Mouse (Mus musculus) kidney, adult 2 months (tissue): ENCODE measurements around the gene Srrm4. TPM values are rescaled to one million over a fixed set of nuclear protein-coding genes. Genes with fewer than 3 reads are reported as not detected.

ENCODE experiments used
- DNase-seq: peaks from one replicate; pipeline ENCODE4 v3.0.0; 2021
- H3K27ac ChIP-seq: fragments of 200-500 bp; 2 replicates; pipeline ENCODE4 v1.5.1; 2012; ENCODE audit warnings: low read depth, low read length, control low read depth, inconsistent platforms; ENCODE audit not compliant: insufficient read depth
- H3K27me3 ChIP-seq: fragments of 200-500 bp; replicated peaks from 2 replicates; pipeline ENCODE4 v1.6.1; 2012; ENCODE audit warnings: mild to moderate bottlenecking, moderate library complexity, low read length, inconsistent platforms; ENCODE audit not compliant: control insufficient read depth, insufficient read depth
- H3K36me3 ChIP-seq: fragments of 200-500 bp; 2 replicates; pipeline ENCODE4 v1.6.1; 2012; ENCODE audit warnings: mild to moderate bottlenecking, moderate library complexity, low read length, inconsistent platforms; ENCODE audit not compliant: control insufficient read depth, insufficient read depth
- H3K4me1 ChIP-seq: fragments of 200-500 bp; 2 replicates; pipeline ENCODE4 v1.6.1; 2011; ENCODE audit warnings: low read length; ENCODE audit not compliant: control insufficient read depth, insufficient read depth
- H3K4me3 ChIP-seq: fragments of 200-500 bp; 2 replicates; pipeline ENCODE4 v1.5.1; 2011; ENCODE audit warnings: mild to moderate bottlenecking, low read depth, low read length, control low read depth; ENCODE audit not compliant: insufficient read depth
- CTCF ChIP-seq: fragments of 200-500 bp; conservative IDR thresholded peaks from 2 replicates; pipeline ENCODE4 v1.5.1; 2011; ENCODE audit warnings: low read depth, mild to moderate bottlenecking, control low read depth, low read length, moderate library complexity, mixed read lengths; ENCODE audit not compliant: insufficient read depth, insufficient read length
- POLR2A ChIP-seq: fragments of 200-500 bp; IDR thresholded peaks from one replicate; pipeline ENCODE4 v1.6.1; 2011; ENCODE audit warnings: low read depth, low read length, control low read depth
- WGBS: fragments of 180-500 bp; shearing (Covaris S2); methylation state at CpG from one replicate; pipeline ENCODE4 v1.1.7; 2018; 5-methylcytosine and 5-hydroxymethylcytosine counted together
- polyA plus RNA-seq: library from polyadenylated mRNA; depleted of rRNA; stranded (reverse); fragments of >200 nt; gene quantifications from 2 replicates; pipeline ENCODE4 v1.2.3, GENCODE M21; 2012

The Srrm4 gene
- polyA plus RNA-seq, 1 experiment: 0.25 TPM

DNA sequence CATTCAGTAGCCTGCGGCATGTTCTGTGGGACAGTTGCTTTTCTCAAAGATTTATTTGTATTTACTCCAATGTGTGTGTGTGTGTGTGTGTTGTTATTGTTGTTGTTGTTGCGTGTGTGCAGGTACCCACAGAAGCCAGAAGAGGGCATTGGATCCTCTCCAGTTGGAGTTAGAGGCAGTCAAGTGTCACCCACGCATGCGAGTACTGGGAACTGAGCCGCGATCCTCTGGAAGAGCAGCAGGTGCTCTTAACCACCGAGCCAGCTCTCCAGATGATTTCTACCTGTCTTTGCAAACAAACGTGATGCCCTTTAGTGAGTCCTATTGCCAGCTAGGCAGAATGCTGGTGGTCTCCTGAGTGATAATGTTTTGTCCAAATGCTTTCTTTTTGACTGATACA is 24.3 kb downstream of the Srrm4 start:
- Histone ChIP-seq H3K27me3 (no peaks in the 10 kb centered on the region), H3K4me3 (no peak overlapping the region), H3K36me3 (no peaks in the 10 kb centered on the region), H3K27ac (no peak overlapping the region), H3K4me1 (no peaks in the 10 kb centered on the region)
- 89% methylated on average over 8 of the region's 8 CpGs for WGBS
- DNase-seq: no peak
- no peak for TF ChIP-seq CTCF

- Histone ChIP-seq H3K4me1 (no peaks in the 10 kb centered on the region), H3K27me3 (no peaks in the 10 kb centered on the region), H3K4me3 (no peak overlapping the region), H3K36me3 (no peaks in the 10 kb centered on the region), H3K27ac (no peak overlapping the region)
- no peak for TF ChIP-seq CTCF
- no peak for TF ChIP-seq POLR2A
- WGBS: 68% methylated on average over 14 of the region's 14 CpGs
- DNase-seq: no peak
Observed at GRCm38 (mm10) chr5:116566385-116567045, 25.1 kb downstream of the Srrm4 start.

DNA sequence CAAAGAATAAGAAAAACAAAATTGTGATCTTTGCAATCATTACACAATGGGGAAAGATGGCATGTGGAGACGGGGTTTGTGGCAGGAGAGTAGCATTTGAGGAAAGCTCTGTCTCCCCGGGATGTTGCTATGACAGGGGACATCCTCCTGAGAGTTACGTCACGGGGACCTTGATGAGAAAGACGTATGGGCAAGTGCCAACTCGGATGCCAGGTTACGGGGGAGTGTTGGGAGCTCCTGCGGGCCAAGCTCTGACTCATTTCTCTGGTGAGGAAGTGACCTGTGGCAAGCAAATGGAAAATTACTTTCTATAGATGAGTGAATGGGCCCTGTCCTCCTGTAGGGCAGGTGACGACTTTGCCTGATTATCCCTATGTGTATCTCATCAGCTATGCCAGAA is 26.0 kb downstream of the Srrm4 start:
- WGBS: 49% methylated on average over 9 of the region's 9 CpGs
- H3K4me1 ChIP-seq: no peaks in the 10 kb centered on the region
- TF ChIP-seq POLR2A (no peak), CTCF (no peak)
- H3K27me3 ChIP-seq: no peaks in the 10 kb centered on the region
- no peak overlapping the region for H3K4me3 ChIP-seq
- no peaks in the 10 kb centered on the region for H3K36me3 ChIP-seq
- DNase-seq: no peak
- no peak overlapping the region for H3K27ac ChIP-seq

DNA sequence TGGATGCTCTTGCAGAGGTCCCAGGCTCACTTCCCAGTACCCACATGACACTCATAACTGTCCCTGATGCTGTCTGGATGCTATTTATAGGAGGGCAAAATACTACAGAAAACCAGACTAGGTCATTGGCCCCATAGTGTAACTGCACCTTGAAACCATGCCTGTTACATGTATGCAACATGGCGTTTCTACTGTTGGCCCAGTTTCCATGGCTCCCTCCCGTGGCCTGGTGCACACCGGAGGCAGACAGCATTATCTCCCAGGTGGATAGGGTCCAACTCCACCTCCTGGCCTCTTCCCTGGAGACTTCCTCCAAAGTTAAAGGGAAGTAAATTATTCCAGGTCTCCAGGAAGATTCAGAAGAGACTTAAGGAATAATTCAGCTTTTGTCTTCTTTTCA is 27.2 kb downstream of the Srrm4 start:
- no peaks in the 10 kb centered on the region for H3K4me1 ChIP-seq
- H3K27ac ChIP-seq: no peak overlapping the region
- H3K36me3 ChIP-seq: no peaks in the 10 kb centered on the region
- 76% methylated on average over 3 of the region's 3 CpGs for WGBS
- H3K4me3 ChIP-seq: no peak overlapping the region
- no peak for TF ChIP-seq CTCF
- TF ChIP-seq POLR2A: no peak
- H3K27me3 ChIP-seq: no peaks in the 10 kb centered on the region
- DNase-seq: no peak

GRCm38 (mm10) chr5:116563713-116564112 is 27.9 kb downstream of the Srrm4 start:
- no peak overlapping the region for H3K27ac ChIP-seq
- no peaks in the 10 kb centered on the region for H3K4me1 ChIP-seq
- DNase-seq: no peak
- 40% methylated on average over 6 of the region's 6 CpGs for WGBS
- H3K36me3 ChIP-seq: no peaks in the 10 kb centered on the region
- H3K4me3 ChIP-seq: no peak overlapping the region
- TF ChIP-seq CTCF (no peak), POLR2A (no peak)
- no peaks in the 10 kb centered on the region for H3K27me3 ChIP-seq

DNA sequence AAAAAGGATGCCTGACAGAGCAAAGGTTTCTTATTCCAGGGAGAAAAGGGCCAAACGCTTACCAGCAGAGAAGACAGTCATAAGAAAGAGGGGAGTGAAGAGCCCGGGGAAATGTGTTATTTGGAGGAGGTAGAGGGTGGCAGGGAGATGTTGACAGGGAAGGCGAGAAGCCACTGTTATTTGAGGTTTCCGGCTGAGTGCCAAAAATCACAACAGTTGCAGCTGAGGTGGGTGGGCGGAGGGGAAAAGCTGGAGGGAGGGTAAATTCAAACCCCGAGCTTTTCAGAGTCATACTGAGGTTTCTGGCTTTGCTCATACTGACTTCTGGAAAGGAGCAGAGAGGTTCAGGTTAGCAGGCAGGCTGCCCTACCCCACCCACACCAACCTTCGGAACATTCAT is 32.5 kb downstream of the Srrm4 start:
- Histone ChIP-seq H3K27me3 (no peaks in the 10 kb centered on the region), H3K4me1 (no peaks in the 10 kb centered on the region), H3K36me3 (no peaks in the 10 kb centered on the region), H3K27ac (no peak overlapping the region), H3K4me3 (no peak overlapping the region)
- WGBS: 36% methylated on average over 7 of the region's 7 CpGs
- TF ChIP-seq POLR2A: no peak
- no peak for DNase-seq

- Histone ChIP-seq H3K27me3 (no peaks in the 10 kb centered on the region), H3K27ac (no peak overlapping the region), H3K4me1 (no peaks in the 10 kb centered on the region), H3K4me3 (no peak overlapping the region), H3K36me3 (no peaks in the 10 kb centered on the region)
- WGBS: 38% methylated on average over 8 of the region's 8 CpGs
- TF ChIP-seq POLR2A: no peak
- no peak for TF ChIP-seq CTCF
- DNase-seq: no peak
Observed at GRCm38 (mm10) chr5:116556614-116557013, 35.0 kb downstream of the Srrm4 start.
